Mouse (Mus musculus): Measurements from ENCODE around the gene Nrxn1. TPM values are rescaled to one million over a fixed set of nuclear protein-coding genes. Genes with fewer than 3 reads are reported as not detected.

The Nrxn1 gene
- polyA plus RNA-seq, 1 experiment from 2014 or later = 2.1 TPM

DNA sequence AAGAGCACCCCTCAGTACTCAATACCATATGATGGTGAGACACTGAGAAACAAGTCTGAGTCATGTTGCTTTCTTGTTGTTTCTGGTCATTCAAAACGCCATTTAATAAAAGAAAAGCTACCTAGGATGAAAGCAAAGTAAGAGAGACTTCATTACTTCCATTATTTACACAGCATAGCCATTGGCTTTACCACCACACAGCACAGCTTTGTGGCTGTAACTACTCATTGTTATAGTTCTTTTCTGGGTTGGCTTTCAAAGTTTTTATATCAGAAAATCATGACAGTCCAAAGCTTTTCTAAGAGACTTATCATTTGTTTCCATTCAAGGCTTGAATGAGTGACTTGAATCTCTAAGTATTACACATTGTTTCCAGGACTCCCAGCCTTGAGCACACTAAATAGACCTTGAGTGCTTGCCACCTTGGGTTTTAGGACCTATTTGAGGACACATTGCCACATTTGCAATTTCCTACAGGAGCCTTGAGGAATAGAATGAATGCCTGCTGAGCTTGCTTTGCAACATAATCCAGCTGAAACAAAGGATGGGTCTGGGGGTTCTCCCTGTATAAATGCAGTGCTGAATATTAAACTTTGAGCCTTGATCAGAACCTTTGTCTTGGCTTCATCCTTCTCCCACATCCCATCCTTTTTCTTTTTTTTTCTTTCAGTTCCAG, 468.1 kb downstream of the Nrxn1 start:
- ATAC-seq = no peak
- Histone ChIP-seq H3K9me3 (ENCODE audit: control insufficient read depth, low read length) (no peaks in the 10 kb centered on the region), H3K27me3 (replicated peaks; ENCODE audit: control insufficient read depth, insufficient read depth, low read length) (no peaks in the 10 kb centered on the region), H3K4me3 (ENCODE audit: low read length) (no peak overlapping the region), H3K9ac (ENCODE audit: low read depth, low read length) (no peak overlapping the region), H3K36me3 (ENCODE audit: control insufficient read depth, insufficient read depth, low read length) (no peaks in the 10 kb centered on the region), H3K4me2 (ENCODE audit: low read depth, low read length) (no peak overlapping the region), H3K4me1 (ENCODE audit: control insufficient read depth, insufficient read depth, low read length) (no peaks in the 10 kb centered on the region), H3K27ac (ENCODE audit: low read length) (no peak overlapping the region)
- 38% methylated on average over 1 of the region's 1 CpGs for WGBS

- ATAC-seq = no peak
- Histone ChIP-seq H3K36me3 (ENCODE audit: control insufficient read depth, insufficient read depth, low read length) (no peaks in the 10 kb centered on the region), H3K4me1 (ENCODE audit: control insufficient read depth, insufficient read depth, low read length) (no peaks in the 10 kb centered on the region), H3K9me3 (ENCODE audit: control insufficient read depth, low read length) (no peaks in the 10 kb centered on the region), H3K27ac (ENCODE audit: low read length) (no peak overlapping the region), H3K4me3 (ENCODE audit: low read length) (no peak overlapping the region), H3K9ac (ENCODE audit: low read depth, low read length) (no peak overlapping the region), H3K4me2 (ENCODE audit: low read depth, low read length) (no peak overlapping the region), H3K27me3 (replicated peaks; ENCODE audit: control insufficient read depth, insufficient read depth, low read length) (no peaks in the 10 kb centered on the region)
- 89% methylated on average over 4 of the region's 4 CpGs for WGBS
These were observed 471.0 kb downstream of the Nrxn1 start for GRCm38 (mm10) chr17:90621828-90622227.

DNA sequence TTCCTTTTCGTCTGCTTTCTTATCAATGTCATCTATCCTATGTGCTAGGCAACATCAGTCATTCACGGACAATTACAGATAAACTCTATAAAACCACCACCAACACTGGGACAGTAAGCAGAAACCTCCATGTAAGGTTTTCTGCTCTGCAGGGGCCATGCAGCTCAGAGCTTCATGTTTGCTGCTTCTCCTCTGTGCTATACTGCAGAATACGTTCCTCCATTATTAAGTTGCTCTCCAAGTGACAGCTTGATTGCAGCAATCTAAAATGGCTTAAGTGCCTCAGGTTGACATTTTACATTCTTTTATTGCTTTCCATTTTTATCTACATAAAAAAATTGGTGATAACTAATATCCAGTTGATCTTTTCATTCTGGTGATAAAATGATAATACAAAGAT, 477.9 kb downstream of the Nrxn1 start:
- H3K27me3 ChIP-seq (replicated peaks; ENCODE audit: control insufficient read depth, insufficient read depth, low read length) = no peaks in the 10 kb centered on the region
- no peak overlapping the region for H3K4me3 ChIP-seq (ENCODE audit: low read length)
- 71% methylated on average over 3 of the region's 3 CpGs for WGBS
- H3K9me3 ChIP-seq (ENCODE audit: control insufficient read depth, low read length) = no peaks in the 10 kb centered on the region
- no peaks in the 10 kb centered on the region for H3K4me1 ChIP-seq (ENCODE audit: control insufficient read depth, insufficient read depth, low read length)
- H3K4me2 ChIP-seq (ENCODE audit: low read depth, low read length) = no peak overlapping the region
- H3K36me3 ChIP-seq (ENCODE audit: control insufficient read depth, insufficient read depth, low read length) = no peaks in the 10 kb centered on the region
- H3K27ac ChIP-seq (ENCODE audit: low read length) = no peak overlapping the region
- no peak for ATAC-seq
- H3K9ac ChIP-seq (ENCODE audit: low read depth, low read length) = no peak overlapping the region

DNA sequence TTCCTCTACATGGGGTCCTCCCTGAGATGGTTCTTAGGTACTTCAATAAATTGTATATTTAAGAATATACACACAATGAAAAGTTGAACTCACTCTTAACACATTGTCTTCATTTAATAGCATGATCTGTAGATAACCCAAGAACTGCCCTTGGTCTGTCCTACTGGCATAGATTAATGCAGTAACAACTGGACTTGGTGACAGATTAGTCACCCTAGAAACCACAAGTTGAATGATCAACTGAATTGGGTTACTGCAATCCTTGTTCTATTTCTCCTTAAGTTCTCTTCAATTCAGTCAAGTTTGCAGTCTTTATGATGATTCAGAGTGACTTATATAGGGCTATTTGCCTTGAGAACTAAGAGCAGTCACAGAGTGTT, 485.5 kb downstream of the Nrxn1 start:
- no peaks in the 10 kb centered on the region for H3K9me3 ChIP-seq (ENCODE audit: control insufficient read depth, low read length)
- no peak overlapping the region for H3K27ac ChIP-seq (ENCODE audit: low read length)
- no peak overlapping the region for H3K4me3 ChIP-seq (ENCODE audit: low read length)
- no peaks in the 10 kb centered on the region for H3K4me1 ChIP-seq (ENCODE audit: control insufficient read depth, insufficient read depth, low read length)
- no peak overlapping the region for H3K9ac ChIP-seq (ENCODE audit: low read depth, low read length)
- H3K27me3 ChIP-seq (replicated peaks; ENCODE audit: control insufficient read depth, insufficient read depth, low read length) = no peaks in the 10 kb centered on the region
- no peaks in the 10 kb centered on the region for H3K36me3 ChIP-seq (ENCODE audit: control insufficient read depth, insufficient read depth, low read length)
- no peak overlapping the region for H3K4me2 ChIP-seq (ENCODE audit: low read depth, low read length)
- ATAC-seq = no peak

DNA sequence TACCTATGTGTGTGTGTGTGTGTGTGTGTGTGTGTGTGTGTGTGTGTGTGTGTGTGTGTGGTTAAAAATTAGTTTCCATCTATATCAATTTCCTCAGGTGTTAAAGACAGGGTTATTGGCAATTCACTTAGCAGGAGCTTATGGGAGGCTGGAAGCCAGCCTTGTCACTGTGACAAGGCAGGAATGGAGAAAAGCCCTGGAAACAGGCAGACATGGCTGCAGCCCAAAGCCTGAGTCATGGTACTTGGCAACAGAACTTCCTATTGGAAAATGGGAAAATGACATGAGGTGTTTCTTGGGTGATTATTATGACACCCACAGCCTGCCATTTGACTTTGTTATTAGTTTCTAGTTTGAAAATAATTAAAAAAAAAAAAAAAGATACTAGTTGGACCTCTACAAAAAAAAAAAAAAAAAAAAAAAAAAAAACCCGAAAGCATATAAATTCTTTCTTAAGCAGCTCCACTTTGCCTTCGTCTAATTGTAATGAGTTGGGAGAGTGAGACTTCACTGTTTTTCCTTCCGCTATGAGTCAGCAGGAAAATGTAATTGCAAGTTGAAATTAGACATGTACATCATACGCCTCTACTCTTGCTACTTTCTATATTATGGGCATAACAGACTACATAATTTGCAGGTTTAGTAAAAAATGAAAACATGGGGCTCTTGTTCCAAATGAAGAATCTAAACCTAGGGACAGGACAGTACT, 486.0 kb downstream of the Nrxn1 start:
- no peaks in the 10 kb centered on the region for H3K36me3 ChIP-seq (ENCODE audit: control insufficient read depth, insufficient read depth, low read length)
- no peaks in the 10 kb centered on the region for H3K4me1 ChIP-seq (ENCODE audit: control insufficient read depth, insufficient read depth, low read length)
- no peak for ATAC-seq
- no peak overlapping the region for H3K27ac ChIP-seq (ENCODE audit: low read length)
- WGBS = 90% methylated on average over 4 of the region's 4 CpGs
- no peak overlapping the region for H3K4me3 ChIP-seq (ENCODE audit: low read length)
- no peaks in the 10 kb centered on the region for H3K9me3 ChIP-seq (ENCODE audit: control insufficient read depth, low read length)
- H3K27me3 ChIP-seq (replicated peaks; ENCODE audit: control insufficient read depth, insufficient read depth, low read length) = no peaks in the 10 kb centered on the region
- no peak overlapping the region for H3K4me2 ChIP-seq (ENCODE audit: low read depth, low read length)
- H3K9ac ChIP-seq (ENCODE audit: low read depth, low read length) = no peak overlapping the region

DNA sequence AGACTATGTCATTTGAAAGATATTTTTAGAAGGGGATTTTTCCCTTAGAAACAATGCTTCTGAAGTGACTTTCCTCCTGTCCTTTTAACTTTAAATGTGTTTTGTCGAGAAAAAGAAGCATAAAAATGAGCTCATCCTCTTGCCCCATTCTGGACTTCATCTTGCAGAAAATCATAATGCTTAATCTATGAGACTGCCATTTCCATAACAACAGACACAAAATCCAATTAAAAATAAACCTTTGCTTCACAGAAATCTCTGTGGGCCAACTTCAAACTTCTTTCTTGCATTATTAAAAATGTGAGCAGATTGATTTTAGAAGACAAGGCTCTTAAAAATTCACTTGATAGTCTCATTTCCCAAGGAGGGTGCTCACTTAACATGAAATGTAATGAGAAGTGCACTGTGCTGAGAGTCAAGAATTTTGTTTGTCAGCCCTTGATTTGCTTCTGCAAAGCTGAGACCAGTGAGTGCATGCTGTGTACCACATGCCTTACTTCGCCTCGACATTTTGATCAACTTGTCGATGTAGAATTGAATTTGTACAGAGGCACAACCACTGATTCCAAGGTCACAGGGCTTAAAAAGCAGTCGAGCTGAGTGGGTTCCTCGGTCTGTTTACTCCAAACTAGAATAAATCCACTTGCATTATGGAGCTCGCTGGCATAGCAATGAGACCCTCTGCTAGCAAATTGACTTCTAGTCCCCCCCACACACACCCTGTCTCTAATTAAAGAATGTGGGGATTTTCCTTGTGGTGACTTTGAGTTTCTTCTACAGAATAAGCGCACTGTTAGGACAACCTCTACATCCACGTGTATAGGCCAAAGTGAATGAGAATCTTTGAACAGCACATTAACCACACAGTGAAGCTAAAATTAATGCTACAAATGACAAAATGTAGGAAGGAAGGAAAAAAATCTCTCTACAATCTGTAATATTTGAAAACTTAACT, 493.0 kb downstream of the Nrxn1 start:
- 75% methylated on average over 9 of the region's 9 CpGs for WGBS
- H3K9me3 ChIP-seq (ENCODE audit: control insufficient read depth, low read length) = 0 out of 2 replicates have a peak, but pooled peaks cover 3% of the 10 kb centered on the region

GRCm38 (mm10) chr17:90594798-90595533, 497.9 kb downstream of the Nrxn1 start:
- Histone ChIP-seq H3K9me3 (ENCODE audit: control insufficient read depth, low read length) (0 out of 2 replicates have a peak, but pooled peaks cover 3% of the 10 kb centered on the region), H3K27ac (ENCODE audit: low read length) (no peak overlapping the region), H3K9ac (ENCODE audit: low read depth, low read length) (no peak overlapping the region), H3K36me3 (ENCODE audit: control insufficient read depth, insufficient read depth, low read length) (no peaks in the 10 kb centered on the region), H3K4me2 (ENCODE audit: low read depth, low read length) (no peak overlapping the region), H3K4me3 (ENCODE audit: low read length) (no peak overlapping the region), H3K4me1 (ENCODE audit: control insufficient read depth, insufficient read depth, low read length) (no peaks in the 10 kb centered on the region), H3K27me3 (replicated peaks; ENCODE audit: control insufficient read depth, insufficient read depth, low read length) (no peaks in the 10 kb centered on the region)
- WGBS = 56% methylated on average over 9 of the region's 9 CpGs
- ATAC-seq = no peak

More for the DNA sequence above, 493.0 kb downstream of the Nrxn1 start:
- Histone ChIP-seq H3K36me3 (ENCODE audit: control insufficient read depth, insufficient read depth, low read length) (no peaks in the 10 kb centered on the region), H3K4me3 (ENCODE audit: low read length) (no peak overlapping the region), H3K9ac (ENCODE audit: low read depth, low read length) (no peak overlapping the region), H3K4me1 (ENCODE audit: control insufficient read depth, insufficient read depth, low read length) (no peaks in the 10 kb centered on the region), H3K4me2 (ENCODE audit: low read depth, low read length) (no peak overlapping the region), H3K27me3 (replicated peaks; ENCODE audit: control insufficient read depth, insufficient read depth, low read length) (no peaks in the 10 kb centered on the region), H3K27ac (ENCODE audit: low read length) (no peak overlapping the region)
- ATAC-seq = no peak

DNA sequence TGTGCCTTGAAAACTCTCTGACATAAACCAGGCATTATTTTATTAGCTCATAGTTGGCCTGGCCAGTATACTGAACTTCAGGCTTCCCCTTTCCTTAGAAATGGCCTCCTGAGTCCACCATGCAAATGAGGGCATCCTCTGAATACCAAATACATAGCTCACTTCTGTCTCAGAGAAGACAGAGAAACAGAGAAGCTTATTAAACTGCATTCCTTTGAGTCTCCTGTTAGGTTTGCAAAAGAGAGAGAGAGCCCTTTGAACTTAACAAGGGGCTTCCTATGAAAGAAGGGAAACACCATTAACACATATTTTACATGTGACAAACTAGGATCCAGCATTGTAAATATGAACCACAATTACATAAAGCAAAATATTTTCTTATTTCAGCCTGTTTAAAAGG, 506.0 kb downstream of the Nrxn1 start:
- H3K27ac ChIP-seq (ENCODE audit: low read length) = no peak overlapping the region
- no peaks in the 10 kb centered on the region for H3K9me3 ChIP-seq (ENCODE audit: control insufficient read depth, low read length)
- H3K36me3 ChIP-seq (ENCODE audit: control insufficient read depth, insufficient read depth, low read length) = no peaks in the 10 kb centered on the region
- no peaks in the 10 kb centered on the region for H3K27me3 ChIP-seq (replicated peaks; ENCODE audit: control insufficient read depth, insufficient read depth, low read length)
- no peaks in the 10 kb centered on the region for H3K4me1 ChIP-seq (ENCODE audit: control insufficient read depth, insufficient read depth, low read length)
- no peak for ATAC-seq
- no peak overlapping the region for H3K4me3 ChIP-seq (ENCODE audit: low read length)
- no peak overlapping the region for H3K9ac ChIP-seq (ENCODE audit: low read depth, low read length)
- no peak overlapping the region for H3K4me2 ChIP-seq (ENCODE audit: low read depth, low read length)

Measured in intestine, embryonic 16.5 days (tissue).